Mouse (Mus musculus) embryonic fibroblast, embryonic 13.5 days (primary cell): ENCODE measurements around the gene Zim1. TPM values are rescaled to one million over a fixed set of nuclear protein-coding genes. Genes with fewer than 3 reads are reported as not detected.

ENCODE experiments used
- H3K27ac ChIP-seq: 2 replicates; pipeline ENCODE4 v1.5.1; 2012; ENCODE audit warnings: low read length, control low read depth, inconsistent platforms; ENCODE audit not compliant: insufficient read depth
- H3K4me1 ChIP-seq: 2 replicates; pipeline ENCODE4 v1.6.1; 2011; ENCODE audit warnings: low read length; ENCODE audit not compliant: control insufficient read depth, insufficient read depth
- H3K4me3 ChIP-seq: 2 replicates; pipeline ENCODE4 v1.5.1; 2011; ENCODE audit warnings: mild to moderate bottlenecking, control low read depth, low read length; ENCODE audit not compliant: insufficient read depth
- CTCF ChIP-seq: IDR thresholded peaks from 2 replicates; pipeline ENCODE4 v1.5.1; 2011; ENCODE audit warnings: mild to moderate bottlenecking, control low read depth, low read length, moderate library complexity, borderline replicate concordance; ENCODE audit not compliant: insufficient read depth
- POLR2A ChIP-seq: IDR thresholded peaks from 2 replicates; pipeline ENCODE4 v1.6.1; 2011; ENCODE audit warnings: low read depth, mild to moderate bottlenecking, control low read depth, low read length, moderate library complexity
- polyA plus RNA-seq: library from polyadenylated mRNA; stranded (reverse); fragments of >200 nt; gene quantifications from 2 replicates; pipeline ENCODE4 v1.2.4, GENCODE M21; 2011; ENCODE audit warnings: low read depth; ENCODE audit not compliant: missing spikeins, insufficient read length

The Zim1 gene
- polyA plus RNA-seq, 1 experiment: 27.0 TPM

DNA sequence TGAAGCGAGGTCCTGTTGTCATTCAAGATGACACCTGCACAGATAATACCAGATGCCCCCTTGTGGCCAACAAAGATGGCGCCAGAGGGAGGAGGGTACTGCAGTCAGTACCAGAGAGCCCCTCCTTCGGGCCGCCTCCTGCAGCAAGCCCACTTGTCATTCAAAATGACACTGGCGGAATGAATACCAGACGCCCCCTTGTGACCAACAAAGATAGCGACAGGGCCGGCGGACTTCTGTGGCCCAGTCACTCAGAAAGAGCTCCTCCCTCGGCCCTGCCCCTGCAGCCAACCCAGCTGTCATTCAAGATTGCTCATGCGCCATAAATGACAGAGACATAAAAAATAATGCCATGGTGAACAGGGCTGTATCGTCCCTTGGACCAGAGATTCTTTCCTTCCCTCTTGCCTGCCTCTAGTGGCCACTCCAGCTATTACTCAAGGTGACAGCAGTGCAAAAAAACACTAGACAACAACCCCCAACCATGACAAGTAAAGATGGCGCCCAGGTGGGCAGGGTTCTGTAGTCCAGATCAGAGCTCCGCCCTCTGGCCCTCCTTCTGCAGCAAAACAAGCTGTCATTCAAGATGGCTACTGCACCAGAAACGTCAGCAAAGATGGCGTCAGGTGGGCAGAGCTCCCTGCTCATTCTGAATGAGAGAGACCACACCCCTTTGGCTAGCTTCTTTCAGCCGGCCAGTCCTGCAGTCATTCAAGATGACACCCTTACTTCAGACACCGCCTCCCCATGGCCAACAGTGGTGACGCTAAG, 31.3 kb upstream of the Zim1 start:
- no peaks in the 10 kb centered on the region for H3K4me1 ChIP-seq
- H3K4me3 ChIP-seq: peak overlapping the region; percentile 29
- peak overlapping the region; percentile 89 for H3K27ac ChIP-seq
- TF ChIP-seq POLR2A (no peak), CTCF (no peak)

DNA sequence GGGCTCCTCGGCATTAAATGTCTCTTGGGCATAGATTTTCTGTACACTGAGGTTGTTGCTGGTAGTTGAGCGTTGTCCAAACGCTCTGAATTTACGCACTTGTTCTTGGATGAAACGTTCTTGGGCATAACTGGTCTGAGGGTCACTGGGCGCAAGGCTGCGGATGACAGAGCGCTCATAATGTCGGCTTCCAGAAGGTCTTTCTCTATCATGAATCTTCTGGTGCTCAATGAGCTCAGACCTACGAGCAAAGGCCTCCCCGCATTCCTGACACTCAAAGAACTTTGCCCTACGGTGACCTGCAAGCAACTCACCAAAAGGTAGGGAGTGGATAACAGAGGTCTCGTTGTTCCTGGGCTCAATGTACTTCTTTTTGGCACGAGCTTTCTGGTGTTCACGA, 13.1 kb upstream of the Zim1 start:
- Histone ChIP-seq H3K27ac (no peak overlapping the region), H3K4me1 (no peaks in the 10 kb centered on the region), H3K4me3 (no peak overlapping the region)
- TF ChIP-seq POLR2A (no peak), CTCF (no peak)

DNA sequence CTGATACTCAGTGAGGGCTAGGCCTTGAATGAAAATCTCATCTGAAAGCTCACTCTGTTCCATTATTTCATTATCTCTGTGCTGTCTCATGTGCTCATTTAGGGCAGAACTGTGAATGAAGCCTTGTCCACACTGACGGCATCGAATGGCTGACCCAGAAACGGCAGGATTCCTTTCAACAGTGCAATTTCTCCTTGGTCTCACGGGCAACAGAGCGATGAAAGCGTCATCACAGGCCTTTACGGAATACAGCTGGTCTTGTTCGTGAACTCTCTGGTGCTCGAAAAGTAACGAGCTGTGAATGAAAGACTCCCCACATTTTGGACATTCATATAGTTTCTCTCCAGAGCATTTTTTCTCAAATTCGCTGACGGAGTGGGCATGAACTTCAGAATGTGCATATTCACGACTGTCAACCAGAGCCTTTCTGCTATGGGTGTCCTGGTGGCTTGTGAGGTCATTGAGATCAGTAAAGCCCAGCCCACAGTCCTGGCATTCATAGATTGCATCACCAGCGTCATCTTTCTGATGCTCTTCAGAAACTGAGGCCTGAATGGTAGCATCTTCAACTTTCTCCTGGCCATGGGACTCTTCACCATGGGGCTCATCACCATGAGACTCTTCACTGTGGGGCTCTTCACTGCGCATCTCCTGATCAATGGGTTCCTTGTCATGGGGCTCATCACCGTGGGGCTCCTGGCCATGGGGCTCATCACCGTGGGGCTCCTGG, 12.4 kb upstream of the Zim1 start:
- TF ChIP-seq CTCF (no peak), POLR2A (no peak)
- no peak overlapping the region for H3K27ac ChIP-seq
- H3K4me3 ChIP-seq: no peak overlapping the region
- no peaks in the 10 kb centered on the region for H3K4me1 ChIP-seq

GRCm38 (mm10) chr7:6707416-6708015, 11.3 kb upstream of the Zim1 start:
- no peak for TF ChIP-seq POLR2A
- TF ChIP-seq CTCF: no peak
- no peak overlapping the region for H3K27ac ChIP-seq

GRCm38 (mm10) chr7:6699230-6699629, 3.0 kb upstream of the Zim1 start:
- no peak for TF ChIP-seq POLR2A
- no peak for TF ChIP-seq CTCF

More at GRCm38 (mm10) chr7:6707416-6708015, 11.3 kb upstream of the Zim1 start:
- H3K4me1 ChIP-seq: no peaks in the 10 kb centered on the region
- H3K4me3 ChIP-seq: no peak overlapping the region

DNA sequence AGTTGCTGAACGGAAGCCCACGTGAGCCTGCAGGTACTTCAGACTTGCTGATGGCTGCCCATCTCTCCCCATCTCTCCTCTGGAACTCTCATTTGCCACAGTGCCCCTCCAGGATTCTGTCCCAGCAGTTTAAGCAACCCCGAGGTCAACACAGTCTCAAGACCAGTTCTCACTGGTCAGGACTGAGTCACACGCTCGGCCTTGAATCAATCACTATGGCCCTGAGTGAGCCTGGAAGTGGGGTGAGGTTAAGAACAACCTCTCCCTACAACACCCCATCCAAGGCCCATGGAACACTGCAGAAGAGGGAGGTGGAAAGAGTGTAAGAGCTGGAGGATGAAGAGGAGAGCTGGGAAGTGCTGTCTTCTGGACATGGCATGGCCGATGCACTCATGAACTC, 10.7 kb downstream of the Zim1 start:
- TF ChIP-seq CTCF (no peak), POLR2A (no peak)
- Histone ChIP-seq H3K27ac (no peak overlapping the region), H3K4me3 (no peak overlapping the region), H3K4me1 (no peaks in the 10 kb centered on the region)

More at GRCm38 (mm10) chr7:6699230-6699629, 3.0 kb upstream of the Zim1 start:
- Histone ChIP-seq H3K4me1 (no peaks in the 10 kb centered on the region), H3K4me3 (no peak overlapping the region), H3K27ac (no peak overlapping the region)

- Histone ChIP-seq H3K4me3 (no peak overlapping the region), H3K27ac (no peak overlapping the region), H3K4me1 (no peaks in the 10 kb centered on the region)
- TF ChIP-seq POLR2A: no peak
- TF ChIP-seq CTCF: no peak
These were observed 29.5 kb downstream of the Zim1 start for GRCm38 (mm10) chr7:6666726-6667125.

- H3K4me1 ChIP-seq: no peaks in the 10 kb centered on the region
- no peak overlapping the region for H3K4me3 ChIP-seq
- TF ChIP-seq POLR2A (no peak), CTCF (no peak)
- no peak overlapping the region for H3K27ac ChIP-seq
These were observed 32.8 kb downstream of the Zim1 start for GRCm38 (mm10) chr7:6663430-6663829.

- no peak for TF ChIP-seq CTCF
- TF ChIP-seq POLR2A: no peak
- no peak overlapping the region for H3K27ac ChIP-seq
- H3K4me3 ChIP-seq: no peak overlapping the region
- no peaks in the 10 kb centered on the region for H3K4me1 ChIP-seq
These were observed 36.6 kb downstream of the Zim1 start for GRCm38 (mm10) chr7:6659605-6660004.

- Histone ChIP-seq H3K4me1 (no peaks in the 10 kb centered on the region), H3K27ac (no peak overlapping the region), H3K4me3 (no peak overlapping the region)
- TF ChIP-seq POLR2A (no peak), CTCF (no peak)
These were observed 37.6 kb downstream of the Zim1 start for GRCm38 (mm10) chr7:6658606-6659005.
